Mouse (Mus musculus): ENCODE data around the gene Nsun4. TPM values are rescaled to one million over a fixed set of nuclear protein-coding genes. Genes with fewer than 3 reads are reported as not detected.

Gene Nsun4
- total RNA-seq (2018; cell fraction: chromatin; rRNA removed): 10 to 100 TPM in 22 of 26 experiments, 1 to 10 TPM in 4; 5.7 to 46.6 (median 22.5) TPM
- 10 to 100 TPM in 4 of 26 experiments, 1 to 10 TPM in 22; 3.0 to 11.1 (median 6.2) TPM for total RNA-seq (2018; cell fraction: cytosol; rRNA removed)
- 10 to 100 TPM in 18 of 26 experiments, 1 to 10 TPM in 8; 5.6 to 23.9 (median 15.3) TPM for total RNA-seq (2018; cell fraction: nucleus; rRNA removed)
- 4.4 to 6.4 TPM (median 6.0 TPM) in 3 replicates for polyA plus RNA-seq (2018)

GRCm38 (mm10) chr4:116053399-116053961, at the start of gene Nsun4:
TSS of gene Nsun4 (minus strand) at chr4:116053876.
- under 1% methylated on average over 35 of the region's 35 CpGs for WGBS (ENCODE audit: missing documents)
- no peaks in the 10 kb centered on the region for H3K79me2 ChIP-seq (ENCODE audit: inconsistent target)
- peak within 1 kb of the TSS; percentile 56 for H3K4me3 ChIP-seq (ENCODE audit: inconsistent target)
- H3K36me3 ChIP-seq (ENCODE audit: inconsistent target): no peaks in the 10 kb centered on the region
- H3K27ac ChIP-seq: peak within 1 kb of the TSS; percentile 78

GRCm38 (mm10) chr4:116100959-116101358, 47.3 kb upstream of the Nsun4 start:
- WGBS (ENCODE audit: missing documents): 80% methylated on average over 7 of the region's 7 CpGs
- H3K27ac ChIP-seq: no peak overlapping the region

GRCm38 (mm10) chr4:116097211-116097610, 43.5 kb upstream of the Nsun4 start:
- WGBS (ENCODE audit: missing documents): 93% methylated on average over 8 of the region's 8 CpGs
- no peak overlapping the region for H3K27ac ChIP-seq
- H3K79me2 ChIP-seq (ENCODE audit: inconsistent target): no peaks in the 10 kb centered on the region
- H3K4me3 ChIP-seq (ENCODE audit: inconsistent target): no peak overlapping the region
- H3K36me3 ChIP-seq (ENCODE audit: inconsistent target): peaks cover 71% of the 10 kb centered on the region

More at GRCm38 (mm10) chr4:116100959-116101358, 47.3 kb upstream of the Nsun4 start:
- H3K36me3 ChIP-seq (ENCODE audit: inconsistent target): peaks cover 35% of the 10 kb centered on the region
- no peak overlapping the region for H3K4me3 ChIP-seq (ENCODE audit: inconsistent target)
- no peaks in the 10 kb centered on the region for H3K79me2 ChIP-seq (ENCODE audit: inconsistent target)

- Histone ChIP-seq H3K4me3 (ENCODE audit: inconsistent target) (no peak overlapping the region), H3K36me3 (ENCODE audit: inconsistent target) (peaks cover 78% of the 10 kb centered on the region), H3K27ac (no peak overlapping the region), H3K79me2 (ENCODE audit: inconsistent target) (no peaks in the 10 kb centered on the region)
- 92% methylated on average over 10 of the region's 10 CpGs for WGBS (ENCODE audit: missing documents)
Measured at GRCm38 (mm10) chr4:116096291-116096690, 42.6 kb upstream of the Nsun4 start.

- no peaks in the 10 kb centered on the region for H3K79me2 ChIP-seq (ENCODE audit: inconsistent target)
- no peak overlapping the region for H3K27ac ChIP-seq
- WGBS (ENCODE audit: missing documents): 93% methylated on average over 23 of the region's 23 CpGs
- H3K36me3 ChIP-seq (ENCODE audit: inconsistent target): peaks cover 81% of the 10 kb centered on the region
- H3K4me3 ChIP-seq (ENCODE audit: inconsistent target): no peak overlapping the region
Measured at GRCm38 (mm10) chr4:116088510-116089249, 35.0 kb upstream of the Nsun4 start.

- Histone ChIP-seq H3K36me3 (ENCODE audit: inconsistent target) (peaks cover 24% of the 10 kb centered on the region), H3K79me2 (ENCODE audit: inconsistent target) (peaks cover 61% of the 10 kb centered on the region), H3K4me3 (ENCODE audit: inconsistent target) (peak overlapping the region; percentile 76), H3K27ac (peak overlapping the region; percentile 68)
- WGBS (ENCODE audit: missing documents): 57% methylated on average over 3 of the region's 3 CpGs
Measured at GRCm38 (mm10) chr4:116077240-116078095, 23.8 kb upstream of the Nsun4 start.

- H3K4me3 ChIP-seq (ENCODE audit: inconsistent target): peak overlapping the region; percentile 76
- 5% methylated on average over 37 of the region's 37 CpGs for WGBS (ENCODE audit: missing documents)
- H3K27ac ChIP-seq: peak overlapping the region; percentile 68
- peaks cover 16% of the 10 kb centered on the region for H3K36me3 ChIP-seq (ENCODE audit: inconsistent target)
- peaks cover 70% of the 10 kb centered on the region for H3K79me2 ChIP-seq (ENCODE audit: inconsistent target)
Measured at GRCm38 (mm10) chr4:116076369-116077231, 22.9 kb upstream of the Nsun4 start.

- H3K79me2 ChIP-seq (ENCODE audit: inconsistent target): peaks cover 78% of the 10 kb centered on the region
- H3K4me3 ChIP-seq (ENCODE audit: inconsistent target): peak overlapping the region; percentile 76
- under 1% methylated on average over 77 of the region's 77 CpGs for WGBS (ENCODE audit: missing documents)
- peak overlapping the region; percentile 68; the same call in 1 of the 2 replicates for H3K27ac ChIP-seq
- H3K36me3 ChIP-seq (ENCODE audit: inconsistent target): peaks cover 8% of the 10 kb centered on the region
Measured at GRCm38 (mm10) chr4:116075631-116076368, 22.1 kb upstream of the Nsun4 start.

- Histone ChIP-seq H3K36me3 (ENCODE audit: inconsistent target) (peaks cover 5% of the 10 kb centered on the region), H3K27ac (peak within 1 kb of the TSS; percentile 83), H3K4me3 (ENCODE audit: inconsistent target) (peak within 1 kb of the TSS; percentile 98), H3K79me2 (ENCODE audit: inconsistent target) (peaks cover 86% of the 10 kb centered on the region)
- WGBS (ENCODE audit: missing documents): under 1% methylated on average over 48 of the region's 55 CpGs
Measured at GRCm38 (mm10) chr4:116074861-116075620, 21.4 kb upstream of the Nsun4 start, which contains the start of the genes Uqcrh and Lrrc41. TSS of gene Uqcrh (minus strand) at chr4:116075071. TSS of gene Lrrc41 (plus strand) at chr4:116075269.

- WGBS (ENCODE audit: missing documents): 2% methylated on average over 8 of the region's 8 CpGs
- Histone ChIP-seq H3K4me3 (ENCODE audit: inconsistent target) (peak overlapping the region; percentile 98), H3K27ac (peak overlapping the region; percentile 83), H3K79me2 (ENCODE audit: inconsistent target) (peaks cover 85% of the 10 kb centered on the region), H3K36me3 (ENCODE audit: inconsistent target) (peaks cover 13% of the 10 kb centered on the region)
Measured at GRCm38 (mm10) chr4:116074145-116074675, 20.5 kb upstream of the Nsun4 start.

GRCm38 (mm10) chr4:116073146-116073545, 19.5 kb upstream of the Nsun4 start:
- Histone ChIP-seq H3K27ac (no peak overlapping the region), H3K4me3 (ENCODE audit: inconsistent target) (no peak overlapping the region), H3K79me2 (ENCODE audit: inconsistent target) (peaks cover 74% of the 10 kb centered on the region), H3K36me3 (ENCODE audit: inconsistent target) (peaks cover 24% of the 10 kb centered on the region)
- 48% methylated on average over 4 of the region's 4 CpGs for WGBS (ENCODE audit: missing documents)

GRCm38 (mm10) chr4:116070116-116070515, 16.4 kb upstream of the Nsun4 start:
- WGBS (ENCODE audit: missing documents): 45% methylated on average over 6 of the region's 6 CpGs
- no peak overlapping the region for H3K4me3 ChIP-seq (ENCODE audit: inconsistent target)
- H3K79me2 ChIP-seq (ENCODE audit: inconsistent target): peaks cover 53% of the 10 kb centered on the region
- H3K27ac ChIP-seq: no peak overlapping the region
- H3K36me3 ChIP-seq (ENCODE audit: inconsistent target): peaks cover 37% of the 10 kb centered on the region

Measured in macrophage (primary cell).